Mouse (Mus musculus): Measurements from ENCODE around the gene Eid3.

DNA sequence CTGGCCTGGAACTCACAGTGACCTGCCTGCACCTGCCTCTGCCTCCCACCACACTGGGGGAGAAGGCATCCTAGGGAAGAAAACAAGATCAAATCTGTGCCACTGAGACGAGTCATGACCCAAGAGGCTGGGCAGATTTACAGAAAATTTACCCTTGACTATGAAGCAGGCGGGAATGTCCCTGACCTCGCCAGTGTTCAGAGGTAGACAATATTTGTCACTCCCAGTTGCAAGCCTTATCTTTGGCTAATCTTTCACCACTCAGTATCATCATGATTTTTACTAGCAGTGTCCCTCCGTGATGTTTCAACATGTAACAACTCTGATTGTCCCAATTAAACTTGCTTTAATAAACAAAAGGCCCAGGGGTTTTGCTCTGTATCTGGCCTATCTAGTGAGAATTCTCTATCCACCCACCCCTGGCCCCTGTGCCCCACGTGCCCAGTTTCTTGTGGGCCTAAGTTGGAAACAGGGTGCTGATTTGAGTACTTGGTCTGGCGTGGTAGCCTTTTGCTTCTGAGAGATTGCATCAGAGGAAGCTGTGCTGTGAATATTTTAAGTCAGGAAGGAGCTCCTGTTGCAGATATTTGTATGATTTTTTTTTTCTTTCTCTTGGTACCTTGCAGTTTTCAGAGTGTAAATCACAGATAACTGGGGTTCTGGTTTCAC, 2.1 kb downstream of the Eid3 start:
- TF ChIP-seq CTCF (IDR thresholded peaks at IDR 0.05; ENCODE audit: low read depth) (no peak), EP300 (IDR thresholded peaks at IDR 0.05; ENCODE audit: low read depth) (no peak)

Data from liver, postnatal 0 days (tissue).